Mouse (Mus musculus) left cerebral cortex, postnatal 4 days (tissue): ENCODE measurements at regions not wholly inside any gene's neighbourhood (a gene's known extent, or its start where the extent isn't known, plus 50 kb on each side); places are given as distances from the start of the nearest gene placed in this dataset.

Source experiments
- DNase-seq: peaks from one replicate; pipeline ENCODE4 v3.0.0-alpha.2; 2022
- intact Hi-C: fragments of 180-260 bp; cut with DNase I; formaldehyde crosslinking; loops from one replicate; pipeline ENCODE4 v1.15.1; 2025

DNA sequence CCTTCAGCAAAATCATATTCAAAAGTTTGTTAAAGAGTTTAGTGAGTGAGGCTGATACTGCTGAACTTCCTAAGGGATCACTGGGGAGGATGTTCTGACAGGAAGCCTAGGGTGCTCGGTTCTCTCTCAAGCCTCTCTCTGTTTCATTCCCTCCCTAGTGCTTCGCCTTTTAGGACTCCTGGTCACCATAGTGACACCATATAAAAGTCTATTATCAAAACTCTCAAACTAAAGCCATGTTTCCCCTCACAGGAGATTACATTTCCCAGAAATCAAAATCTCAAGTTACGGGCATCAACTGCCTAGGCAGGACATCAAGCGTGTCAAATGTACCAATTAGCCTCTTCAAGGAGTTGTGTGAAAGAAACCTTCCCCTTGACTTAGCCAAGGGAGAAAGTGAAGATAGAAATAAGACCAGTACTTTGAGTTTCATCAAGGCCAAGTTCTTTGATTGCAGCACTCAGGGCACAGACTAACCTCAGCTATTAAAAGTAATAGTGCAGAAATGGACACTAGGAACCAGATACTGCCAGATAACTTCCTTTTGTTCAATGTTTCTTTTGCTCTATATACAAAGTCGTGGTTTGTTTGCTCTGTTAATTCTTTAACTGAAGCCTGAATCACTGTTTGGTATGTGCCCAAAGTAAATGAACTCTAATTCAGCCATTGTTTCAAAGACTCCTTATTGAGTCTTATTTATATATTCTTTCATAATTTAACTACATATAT, 752.6 kb downstream of the Jrkl start:
- no peak for DNase-seq
- intact Hi-C loops: no loop called here

DNA sequence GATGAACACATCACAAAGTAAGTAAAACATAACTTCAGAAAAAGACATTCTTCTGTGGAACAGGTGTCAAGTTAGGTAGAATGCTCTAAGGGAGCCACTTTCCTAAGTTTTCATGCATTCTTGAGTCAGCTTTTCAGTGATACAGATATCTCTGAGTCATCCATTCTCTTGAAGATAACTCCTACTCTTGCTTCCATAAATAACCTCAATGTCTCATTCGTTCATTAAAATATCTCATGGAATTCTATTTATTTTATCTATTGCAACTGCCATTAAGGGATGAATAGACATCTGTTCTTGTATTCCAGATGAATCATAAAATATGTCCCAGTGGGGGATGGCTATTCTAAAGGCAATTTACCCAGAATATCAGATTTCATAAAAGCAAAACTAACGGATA, 787.8 kb downstream of the Jrkl start:
- intact Hi-C loops: no loop called here

DNA sequence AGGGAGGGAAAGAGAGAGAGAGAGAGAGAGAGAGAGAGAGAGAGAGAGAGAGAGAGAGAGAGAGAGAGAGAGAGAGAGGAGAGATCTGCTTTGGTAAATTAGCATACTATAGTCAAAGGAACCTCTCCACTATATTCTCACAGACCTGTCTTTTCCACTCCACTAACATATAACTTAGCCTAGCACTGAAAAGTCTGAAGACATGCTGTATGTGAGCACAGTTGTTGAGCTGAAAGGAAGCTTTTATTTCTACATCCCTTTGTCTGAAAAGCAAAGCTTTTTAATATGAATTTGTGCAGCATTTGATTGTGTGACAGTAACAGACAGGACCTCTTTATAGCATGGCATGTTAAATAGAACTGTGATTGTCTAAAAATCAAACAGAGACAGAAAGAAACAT, 788.9 kb downstream of the Jrkl start:
- DNase-seq: no peak
- intact Hi-C loops: no loop called here

More for the DNA sequence above, 787.8 kb downstream of the Jrkl start:
- DNase-seq: no peak

DNA sequence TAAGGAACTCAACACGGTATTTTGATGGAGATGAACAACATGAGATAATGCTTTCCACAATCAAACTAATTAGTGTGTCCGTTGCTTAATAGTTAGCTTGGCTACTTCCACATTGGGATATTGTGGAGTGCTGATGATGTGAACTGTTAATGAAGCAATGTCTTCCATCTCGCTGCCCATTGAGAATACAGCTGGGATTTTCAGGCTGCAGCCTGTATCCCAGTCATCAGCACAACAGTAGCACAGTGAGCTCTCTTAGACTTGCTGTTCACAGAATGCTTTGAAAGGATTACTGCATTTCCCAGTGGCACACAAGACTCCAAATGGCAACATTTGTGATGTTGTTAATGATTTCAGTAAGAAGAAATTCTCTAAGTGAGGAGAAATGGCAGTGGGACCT, 811.5 kb downstream of the Jrkl start:
- intact Hi-C loops: no loop called here
- no peak for DNase-seq

DNA sequence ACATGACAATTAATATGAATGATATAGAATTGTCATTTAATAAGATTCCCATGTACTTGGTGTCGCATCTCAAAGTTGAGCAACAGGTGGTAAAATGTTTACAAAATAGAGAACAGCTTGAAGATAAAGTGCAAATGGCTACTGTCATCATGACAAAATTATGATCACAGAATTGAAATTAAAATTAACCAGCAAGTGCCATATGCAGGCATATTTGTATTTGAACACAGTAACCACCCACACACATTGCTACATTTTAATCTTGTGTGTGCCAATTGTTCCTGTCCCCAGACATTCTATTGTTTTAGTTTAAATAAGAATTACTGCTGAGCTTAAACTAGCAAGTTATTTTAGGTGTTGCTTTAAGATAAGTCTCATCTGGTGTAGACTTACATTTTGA, 823.7 kb downstream of the Jrkl start:
- intact Hi-C loops: no loop called here
- no peak for DNase-seq

DNA sequence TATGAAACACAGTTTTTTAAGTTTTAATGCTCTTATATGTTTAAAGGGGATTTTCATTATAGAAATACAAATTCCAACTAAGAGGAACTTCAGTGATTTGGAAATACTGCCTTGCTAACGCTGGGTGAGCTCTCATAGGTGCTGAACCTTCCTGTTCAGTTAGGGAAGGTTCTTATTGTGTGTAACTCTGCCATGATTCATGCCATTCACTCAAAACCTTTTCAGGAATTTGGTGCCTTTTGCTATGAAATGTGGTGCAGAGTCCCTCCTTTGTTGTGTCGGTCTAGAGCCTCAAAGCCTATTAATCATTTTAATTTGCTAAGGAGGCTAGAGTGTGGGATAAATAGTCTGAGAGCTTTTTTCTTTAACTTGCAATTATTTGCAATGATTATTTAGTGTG, 837.1 kb downstream of the Jrkl start:
- no peak for DNase-seq
- intact Hi-C loops: no loop called here

DNA sequence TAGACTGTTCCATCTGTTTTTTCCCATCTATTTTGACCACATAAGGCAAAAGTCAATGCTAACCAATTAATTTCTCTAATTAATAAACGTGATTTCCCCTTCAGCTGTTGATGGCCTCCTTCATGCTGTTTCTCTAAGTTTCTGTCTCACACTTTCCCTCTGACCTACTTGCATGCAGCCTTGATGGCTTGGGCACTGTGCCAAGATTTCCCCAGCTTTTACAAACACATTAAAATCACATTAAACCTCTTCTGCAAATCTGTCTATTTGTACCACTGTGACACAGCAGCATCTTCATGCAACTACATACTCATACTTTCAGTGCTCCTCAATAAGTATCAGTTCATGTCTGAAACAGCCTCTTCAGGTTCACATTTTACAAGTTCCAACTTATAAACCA, 841.4 kb downstream of the Jrkl start:
- intact Hi-C loops: no loop called here
- DNase-seq: peak; percentile 20

DNA sequence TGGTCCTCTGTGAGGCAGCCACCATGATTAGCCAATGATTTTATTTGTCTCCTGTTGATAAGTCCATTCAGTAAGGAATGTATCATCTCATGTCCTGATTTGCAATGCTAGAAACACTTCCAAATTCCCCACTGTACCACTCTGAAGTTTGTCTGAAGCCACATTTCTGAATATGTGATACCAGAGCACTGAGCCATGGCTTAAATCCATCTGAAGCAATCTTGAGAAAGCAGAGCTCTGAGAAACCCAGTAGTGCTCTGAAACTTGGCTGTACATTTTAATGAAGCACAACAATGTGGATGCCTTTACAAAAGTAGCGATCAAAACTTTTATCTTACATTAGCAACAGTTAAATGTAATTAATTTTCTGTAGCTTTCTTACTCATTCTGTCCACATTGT, 850.0 kb downstream of the Jrkl start:
- no peak for DNase-seq
- intact Hi-C loops: no loop called here

DNA sequence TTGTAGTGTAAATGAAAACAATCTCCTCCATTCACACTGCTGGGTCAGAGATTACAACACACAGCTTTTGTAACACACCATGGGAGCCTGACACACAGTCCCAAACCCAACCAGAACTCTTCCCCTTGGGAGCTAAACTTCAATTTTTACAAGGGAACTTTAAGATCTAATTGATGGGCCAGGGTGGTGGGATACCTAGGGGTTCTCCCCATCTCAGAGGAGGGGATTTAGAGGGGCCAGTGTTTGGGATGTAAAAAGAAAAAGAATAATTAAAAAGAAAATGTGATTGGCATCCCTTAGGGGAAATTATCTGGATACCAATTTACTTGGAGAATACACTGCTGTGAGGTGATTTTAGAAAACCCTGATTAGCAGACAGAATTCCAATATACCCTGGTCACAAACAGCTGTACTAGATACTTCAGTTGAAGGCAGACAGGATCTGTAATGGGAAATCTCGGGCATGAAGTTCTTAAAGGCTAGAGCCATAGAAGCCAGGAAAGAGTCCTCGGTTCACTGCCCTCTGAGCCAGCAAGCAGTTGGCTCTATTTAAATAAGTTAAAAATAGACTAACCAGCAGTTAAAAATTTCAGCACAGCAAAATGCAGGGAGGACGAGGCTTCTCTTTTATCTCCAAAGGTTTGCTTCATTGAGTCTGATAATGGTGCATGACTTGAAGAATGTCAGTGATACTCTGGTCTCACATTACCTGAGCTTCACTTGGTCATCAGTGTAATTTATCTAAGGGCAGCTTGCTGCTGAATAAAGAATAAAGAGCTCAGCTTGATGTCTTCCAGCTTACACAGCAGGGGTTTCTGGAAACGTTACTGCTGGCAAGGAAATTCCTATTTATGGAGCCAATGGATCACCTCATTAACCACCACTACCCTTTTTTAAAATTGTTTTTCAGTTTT, 864.6 kb downstream of the Jrkl start:
- no peak for DNase-seq
- intact Hi-C loops: no loop called here

DNA sequence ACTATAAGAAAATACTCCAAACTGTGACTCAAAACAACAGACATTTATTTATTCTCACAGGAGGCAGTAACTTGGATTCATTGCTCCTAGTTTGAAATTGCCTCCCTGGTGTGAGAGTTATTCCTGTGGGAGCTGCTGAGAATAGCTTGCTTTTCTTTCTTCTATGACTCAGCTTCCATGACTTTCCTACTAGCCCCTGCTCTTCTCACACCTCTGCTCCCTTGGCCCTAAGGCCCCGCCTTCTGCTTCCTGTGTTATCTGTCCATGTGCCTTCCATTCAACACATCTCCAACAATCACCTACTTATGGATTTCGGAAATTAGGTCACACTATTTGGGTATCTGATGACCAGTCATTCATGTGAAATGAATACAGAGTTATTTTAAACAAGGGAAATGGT, 865.6 kb downstream of the Jrkl start:
- no peak for DNase-seq
- intact Hi-C loops: no loop called here

DNA sequence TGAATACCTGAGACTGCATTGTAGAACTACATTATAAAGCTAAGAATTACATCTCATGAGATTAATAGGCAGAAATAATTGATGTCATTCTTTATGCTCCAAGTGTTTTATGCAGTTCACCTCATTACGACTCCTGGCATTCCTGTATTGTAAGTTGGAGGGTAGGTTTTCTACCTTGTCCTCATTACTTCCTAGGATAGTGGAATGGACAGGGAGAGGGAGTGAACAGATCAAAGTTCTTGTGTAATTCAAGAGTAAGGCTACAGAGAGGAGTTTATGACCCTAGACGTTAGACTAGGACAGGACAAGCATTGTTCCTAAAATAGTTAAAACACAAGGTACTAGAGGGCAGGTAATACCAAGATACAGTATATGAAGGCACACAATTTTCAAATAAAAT, 901.3 kb downstream of the Jrkl start:
- DNase-seq: no peak
- intact Hi-C loops: no loop called here

DNA sequence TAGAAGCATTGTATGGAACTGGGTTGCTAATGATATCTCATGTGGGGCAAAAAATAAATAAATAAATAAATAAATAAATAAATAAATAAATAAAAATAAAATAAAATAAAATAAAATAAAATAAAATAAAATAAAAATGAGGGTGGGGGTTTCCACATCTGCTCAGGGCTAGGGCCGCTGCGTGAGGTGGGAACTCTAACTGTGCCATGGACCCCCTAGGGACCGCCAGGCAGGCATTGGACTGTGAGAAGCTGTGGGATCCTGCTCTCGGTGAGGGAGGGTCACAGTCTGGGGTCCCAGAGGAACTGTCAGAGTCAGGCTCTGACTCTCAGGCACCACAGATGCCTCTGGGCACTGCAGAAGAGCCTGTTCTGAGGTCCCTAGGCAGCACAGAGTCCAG, 904.2 kb downstream of the Jrkl start:
- intact Hi-C loops: no loop called here
- peak; percentile 1 for DNase-seq

DNA sequence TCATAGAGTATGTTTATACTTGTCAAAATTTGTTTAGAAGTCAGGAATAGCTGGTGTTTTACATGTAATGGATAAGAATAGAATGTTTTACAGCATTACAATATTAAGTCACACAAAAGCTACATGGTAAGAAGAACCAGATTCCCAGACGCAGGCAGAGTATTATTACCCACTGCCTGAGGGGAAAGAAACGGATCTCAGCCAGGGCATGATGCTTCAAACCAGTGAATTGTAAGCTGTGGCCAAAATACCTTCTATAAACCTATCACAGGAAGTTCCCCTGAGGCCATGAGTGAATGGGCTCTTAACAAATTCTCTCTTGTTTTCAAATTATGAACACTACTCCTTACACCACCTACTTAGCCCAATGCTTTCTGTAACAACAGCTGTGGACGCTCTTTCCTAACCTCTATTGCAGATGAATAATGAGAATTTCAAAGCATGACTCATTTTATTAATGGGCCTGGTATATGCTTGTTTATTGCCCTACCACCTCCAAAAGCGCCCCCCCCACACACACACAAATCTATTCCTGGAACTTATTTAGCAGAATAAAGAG, 932.0 kb downstream of the Jrkl start:
- intact Hi-C loops: no loop called here
- no peak for DNase-seq

DNA sequence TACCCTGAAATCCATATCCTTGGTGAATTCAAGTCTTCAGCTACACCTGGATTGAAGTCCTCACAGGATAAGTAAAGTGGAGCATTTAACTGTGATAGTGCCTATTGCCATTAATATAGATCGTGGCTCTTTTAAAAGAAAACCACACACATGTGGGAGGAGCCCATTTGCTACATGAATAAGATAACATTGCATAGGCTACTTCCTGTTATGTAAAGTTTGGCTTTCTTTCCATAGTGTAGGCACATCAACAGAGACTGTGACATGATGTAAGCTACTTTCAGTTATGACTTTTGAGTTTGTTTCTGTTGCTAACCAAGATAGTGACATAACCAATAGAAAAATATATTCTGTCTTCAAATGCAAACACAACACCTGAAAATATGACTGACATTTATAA, 932.6 kb downstream of the Jrkl start:
- intact Hi-C loops: no loop called here
- no peak for DNase-seq
